Mouse (Mus musculus) midbrain, embryonic 11.5 days (tissue): ENCODE measurements at regions not wholly inside any gene's neighbourhood (a gene's known extent, or its start where the extent isn't known, plus 50 kb on each side); places are given as distances from the start of the nearest gene placed in this dataset.
A peak's percentile ranks its signal among the peaks of the same experiment; 100 is the strongest.

ENCODE experiments used
- ATAC-seq: fragments of 200-750 bp; cut with Nextera tagmentation; 2 replicates; pipeline ENCODE4 v1.8.0; 2017; ENCODE audit warnings: moderate TSS enrichment, moderate library complexity; ENCODE audit not compliant: low FRiP score
- DNase-seq: peaks from one replicate; pipeline ENCODE4 v3.0.0; 2015; ENCODE audit warnings: low spot score; ENCODE audit errors: missing footprints
- H3K27ac ChIP-seq: fragments of 300-500 bp; sonication (generic); 2 replicates; pipeline ENCODE4 v1.5.1; 2014; ENCODE audit warnings: low read depth, low read length
- H3K27me3 ChIP-seq: fragments of 300-500 bp; sonication (generic); 2 replicates; pipeline ENCODE4 v1.6.1; 2014; ENCODE audit warnings: mild to moderate bottlenecking, low read length, moderate library complexity, mixed read lengths; ENCODE audit not compliant: control insufficient read depth, insufficient read depth
- H3K36me3 ChIP-seq: fragments of 300-500 bp; sonication (generic); 2 replicates; pipeline ENCODE4 v1.6.1; 2014; ENCODE audit warnings: mild to moderate bottlenecking, low read length, moderate library complexity, mixed read lengths; ENCODE audit not compliant: control insufficient read depth, insufficient read depth
- H3K4me1 ChIP-seq: fragments of 300-500 bp; sonication (generic); 2 replicates; pipeline ENCODE4 v1.6.1; 2014; ENCODE audit warnings: low read length; ENCODE audit not compliant: control insufficient read depth, insufficient read depth
- H3K4me2 ChIP-seq: fragments of 300-500 bp; sonication (generic); 2 replicates; pipeline ENCODE4 v1.6.1; 2014; ENCODE audit warnings: mild to moderate bottlenecking, moderate library complexity
- H3K4me3 ChIP-seq: fragments of 300-500 bp; sonication (generic); 2 replicates; pipeline ENCODE4 v1.5.1; 2014; ENCODE audit warnings: low read depth, low read length
- H3K9ac ChIP-seq: fragments of 300-500 bp; sonication (generic); 2 replicates; pipeline ENCODE4 v1.6.1; 2014; ENCODE audit warnings: low read length
- H3K9me3 ChIP-seq: fragments of 300-500 bp; sonication (generic); 2 replicates; pipeline ENCODE4 v1.6.1; 2016; ENCODE audit warnings: low read length; ENCODE audit not compliant: control insufficient read depth
- WGBS: fragments of 180-500 bp; shearing (Covaris S2); extraction: QIAGEN DNeasy Blood & Tissue Kit; methylation state at CpG from one replicate; pipeline ENCODE4 v1.1.7; 2014; 5-methylcytosine and 5-hydroxymethylcytosine counted together

- Histone ChIP-seq H3K4me3 (no peak overlapping the region), H3K36me3 (no peaks in the 10 kb centered on the region), H3K4me2 (no peak overlapping the region), H3K9ac (no peak overlapping the region), H3K9me3 (no peaks in the 10 kb centered on the region), H3K27ac (no peak overlapping the region), H3K4me1 (peaks cover 5% of the 10 kb centered on the region; the same call in 1 of the 2 replicates), H3K27me3 (no peaks in the 10 kb centered on the region)
- ATAC-seq (peak; percentile 59), DNase-seq (no peak)
- WGBS = 59% methylated on average over 2 of the region's 2 CpGs
These were observed 299.7 kb upstream of the Cd180 start for GRCm38 (mm10) chr13:102393662-102393970.

GRCm38 (mm10) chr13:102394057-102394456 lies 299.3 kb upstream of the Cd180 start:
- DNase-seq (no peak), ATAC-seq (no peak)
- WGBS = 91% methylated on average over 3 of the region's 3 CpGs
- Histone ChIP-seq H3K4me3 (no peak overlapping the region), H3K27ac (no peak overlapping the region), H3K36me3 (no peaks in the 10 kb centered on the region), H3K9me3 (no peaks in the 10 kb centered on the region), H3K4me1 (peaks cover 5% of the 10 kb centered on the region; the same call in 1 of the 2 replicates), H3K4me2 (no peak overlapping the region), H3K27me3 (no peaks in the 10 kb centered on the region), H3K9ac (no peak overlapping the region)

- H3K27me3 ChIP-seq = no peaks in the 10 kb centered on the region
- DNase-seq (no peak), ATAC-seq (no peak)
- H3K4me2 ChIP-seq = no peak overlapping the region
- H3K4me3 ChIP-seq = no peak overlapping the region
- H3K36me3 ChIP-seq = no peaks in the 10 kb centered on the region
- no peak overlapping the region for H3K27ac ChIP-seq
- no peak overlapping the region for H3K9ac ChIP-seq
- no peaks in the 10 kb centered on the region for H3K9me3 ChIP-seq
- peaks cover 5% of the 10 kb centered on the region; the same call in 1 of the 2 replicates for H3K4me1 ChIP-seq
- WGBS = 94% methylated on average over 4 of the region's 4 CpGs
These were observed 295.9 kb upstream of the Cd180 start for GRCm38 (mm10) chr13:102397411-102397810.

GRCm38 (mm10) chr13:102411840-102412239 lies 281.5 kb upstream of the Cd180 start:
- no peaks in the 10 kb centered on the region for H3K27me3 ChIP-seq
- H3K36me3 ChIP-seq = no peaks in the 10 kb centered on the region
- no peak for DNase-seq
- H3K4me1 ChIP-seq = no peaks in the 10 kb centered on the region
- no peak overlapping the region for H3K27ac ChIP-seq
- 89% methylated on average over 4 of the region's 4 CpGs for WGBS
- ATAC-seq = no peak
- no peaks in the 10 kb centered on the region for H3K9me3 ChIP-seq
- no peak overlapping the region for H3K9ac ChIP-seq
- H3K4me3 ChIP-seq = no peak overlapping the region
- H3K4me2 ChIP-seq = no peak overlapping the region

GRCm38 (mm10) chr13:102434372-102434954 lies 258.9 kb upstream of the Cd180 start:
- no peak overlapping the region for H3K4me2 ChIP-seq
- H3K27me3 ChIP-seq = no peaks in the 10 kb centered on the region
- H3K9me3 ChIP-seq = no peaks in the 10 kb centered on the region
- H3K36me3 ChIP-seq = no peaks in the 10 kb centered on the region
- ATAC-seq = no peak
- WGBS = 88% methylated on average over 3 of the region's 3 CpGs
- no peak overlapping the region for H3K9ac ChIP-seq
- H3K4me1 ChIP-seq = no peaks in the 10 kb centered on the region
- no peak overlapping the region for H3K4me3 ChIP-seq
- no peak for DNase-seq
- H3K27ac ChIP-seq = no peak overlapping the region

GRCm38 (mm10) chr13:102442676-102443075 lies 250.7 kb upstream of the Cd180 start:
- no peak overlapping the region for H3K27ac ChIP-seq
- no peaks in the 10 kb centered on the region for H3K9me3 ChIP-seq
- no peak overlapping the region for H3K4me2 ChIP-seq
- whole genome bisulfite sequencing = 84% methylated on average over 2 of the region's 2 CpGs
- ATAC-seq (no peak), DNase-seq (no peak)
- H3K36me3 ChIP-seq = no peaks in the 10 kb centered on the region
- H3K4me3 ChIP-seq = no peak overlapping the region
- H3K9ac ChIP-seq = no peak overlapping the region
- H3K4me1 ChIP-seq = no peaks in the 10 kb centered on the region
- peaks cover 6% of the 10 kb centered on the region for H3K27me3 ChIP-seq

GRCm38 (mm10) chr13:102447310-102447709 lies 246.0 kb upstream of the Cd180 start:
- ATAC-seq (no peak), DNase-seq (no peak)
- H3K27me3 ChIP-seq = peaks cover 12% of the 10 kb centered on the region
- no peak overlapping the region for H3K27ac ChIP-seq
- no peaks in the 10 kb centered on the region for H3K9me3 ChIP-seq
- no peak overlapping the region for H3K4me3 ChIP-seq
- H3K36me3 ChIP-seq = no peaks in the 10 kb centered on the region
- no peak overlapping the region for H3K4me2 ChIP-seq
- no peak overlapping the region for H3K9ac ChIP-seq
- H3K4me1 ChIP-seq = peaks cover 8% of the 10 kb centered on the region
- WGBS = 86% methylated on average over 5 of the region's 5 CpGs

- 5% methylated on average over 8 of the region's 8 CpGs for WGBS
- DNase-seq = peak; percentile 86
- H3K9ac ChIP-seq = no peak overlapping the region
- H3K4me1 ChIP-seq = peaks cover 8% of the 10 kb centered on the region
- H3K36me3 ChIP-seq = no peaks in the 10 kb centered on the region
- H3K9me3 ChIP-seq = no peaks in the 10 kb centered on the region
- ATAC-seq = peak; percentile 70; the same call in 1 of the 2 replicates
- H3K27ac ChIP-seq = no peak overlapping the region
- H3K4me3 ChIP-seq = no peak overlapping the region
- peaks cover 12% of the 10 kb centered on the region for H3K27me3 ChIP-seq
- H3K4me2 ChIP-seq = peak overlapping the region; percentile 7; the same call in 1 of the 2 replicates
These were observed 243.8 kb upstream of the Cd180 start for GRCm38 (mm10) chr13:102449416-102450121.

- peaks cover 8% of the 10 kb centered on the region for H3K4me1 ChIP-seq
- no peak overlapping the region for H3K9ac ChIP-seq
- no peaks in the 10 kb centered on the region for H3K36me3 ChIP-seq
- H3K4me3 ChIP-seq = no peak overlapping the region
- H3K27ac ChIP-seq = no peak overlapping the region
- H3K4me2 ChIP-seq = no peak overlapping the region
- no peak for DNase-seq
- H3K27me3 ChIP-seq = peaks cover 12% of the 10 kb centered on the region
- H3K9me3 ChIP-seq = no peaks in the 10 kb centered on the region
- no peak for ATAC-seq
- WGBS = 75% methylated on average over 7 of the region's 7 CpGs
These were observed 242.2 kb upstream of the Cd180 start for GRCm38 (mm10) chr13:102451176-102451575.
